7 mouse cellular contexts compared by ENCODE assay signal in genomic region chr7:16364319-16364718, GRCm38 (mm10). TPM values are rescaled to one million over a fixed set of nuclear protein-coding genes. Genes with fewer than 3 reads are reported as not detected.
DNase-seq lines count a peak whose midpoint lies in the region; ATAC-seq and TF ChIP-seq lines count a peak whose summit lies in the region.

No protein-coding gene starts in this region.

- H3K4me1 ChIP-seq in liver, adult 2 months (ENCODE audit: control insufficient read depth, insufficient read depth, low read length), result peaks cover 15% of the 10 kb centered on the region; the same call in 1 of the 2 replicates
- peaks cover 13% of the 10 kb centered on the region; the same call in 1 of the 2 replicates for H3K4me1 ChIP-seq in stomach, embryonic 16.5 days (ENCODE audit: control insufficient read depth, insufficient read depth, low read length)
- H3K4me1 ChIP-seq in midbrain, embryonic 10.5 days, result peaks cover 29% of the 10 kb centered on the region

- H3K9me3 ChIP-seq in stomach, embryonic 16.5 days (replicated peaks; ENCODE audit: control insufficient read depth, low read length), result no peaks in the 10 kb centered on the region
- H3K9me3 ChIP-seq in midbrain, embryonic 10.5 days (replicated peaks), result no peaks in the 10 kb centered on the region

- H3K9ac ChIP-seq in liver, adult 2 months (ENCODE audit: low read depth, low read length), result no peak overlapping the region
- no peak overlapping the region for H3K9ac ChIP-seq in stomach, embryonic 16.5 days (ENCODE audit: low read length)

- H3K79me2 ChIP-seq in liver, adult 2 months (ENCODE audit: control insufficient read depth, insufficient read depth, low read length), result no peaks in the 10 kb centered on the region

- TF ChIP-seq CTCF in liver, adult 2 months (IDR thresholded peaks at IDR 0.05; ENCODE audit: low read depth, low read length), result no peak

- H3K36me3 ChIP-seq in liver, adult 2 months (ENCODE audit: control insufficient read depth, insufficient read depth, low read length), result peaks cover 4% of the 10 kb centered on the region; the same call in 1 of the 2 replicates
- H3K36me3 ChIP-seq in stomach, embryonic 16.5 days (ENCODE audit: control insufficient read depth, insufficient read depth, low read length), result peaks cover 5% of the 10 kb centered on the region
- H3K36me3 ChIP-seq in midbrain, embryonic 10.5 days, result peaks cover 100% of the 10 kb centered on the region

- ATAC-seq in inflammation-experienced regulatory T-cells, adult 6 months, result peak; percentile 88
- no peak for ATAC-seq in stomach, embryonic 16.5 days (ENCODE audit: insufficient read depth, low FRiP score)

- H3K27ac ChIP-seq in liver, adult 2 months (replicated peaks; ENCODE audit: insufficient read depth, low read depth, low read length), result peak overlapping the region; percentile 53
- H3K27ac ChIP-seq in stomach, embryonic 16.5 days (ENCODE audit: low read length), result peak overlapping the region; percentile 84
- no peak overlapping the region for H3K27ac ChIP-seq in midbrain, embryonic 10.5 days (replicated peaks)

- peak; percentile 78 for DNase-seq in liver, adult 2 months (ENCODE audit: extremely low read depth, low read depth, low spot score)
- DNase-seq in liver, result no peak
- peak; percentile 80 for DNase-seq in T-cell, adult 2 months (ENCODE audit: low spot score)
- DNase-seq in left cerebral cortex, postnatal 10 days (ENCODE audit: extremely low spot score in 1 of 2, low spot score in 2 of 2), result no peak
- DNase-seq in midbrain, embryonic 10.5 days (ENCODE audit: low spot score), result no peak

- intact Hi-C loops in left cerebral cortex, postnatal 10 days (cut with DNase I), result no loop called here

- H3K4me3 ChIP-seq in liver, adult 2 months (ENCODE audit: insufficient read depth, low read depth, low read length), result no peak overlapping the region
- no peak overlapping the region for H3K4me3 ChIP-seq in stomach, embryonic 16.5 days (replicated peaks; ENCODE audit: low read length)
- H3K4me3 ChIP-seq in midbrain, embryonic 10.5 days, result no peak overlapping the region

- H3K27me3 ChIP-seq in liver, adult 2 months (ENCODE audit: control insufficient read depth, insufficient read depth, low read length), result no peaks in the 10 kb centered on the region
- H3K27me3 ChIP-seq in stomach, embryonic 16.5 days (ENCODE audit: control insufficient read depth, insufficient read depth, low read length), result no peaks in the 10 kb centered on the region
- H3K27me3 ChIP-seq in midbrain, embryonic 10.5 days (ENCODE audit: low read depth, poor library complexity, severe bottlenecking), result peaks cover 52% of the 10 kb centered on the region

- 24% methylated on average over 1 of the region's 1 CpGs for WGBS in liver, adult 2 months
- 47% methylated on average over 1 of the region's 1 CpGs for WGBS in stomach, embryonic 16.5 days
- WGBS in midbrain, embryonic 10.5 days, result 98% methylated on average over 1 of the region's 1 CpGs

- no peak overlapping the region for H3K4me2 ChIP-seq in stomach, embryonic 16.5 days (ENCODE audit: low read depth, low read length)

- TF ChIP-seq POLR2A in liver, adult 2 months (IDR thresholded peaks at IDR 0.05; ENCODE audit: extremely low read depth, insufficient read depth, low read length), result no peak

RNA-seq across cellular contexts. Expression of gene Sae1, which starts 23.3 kb away (rescaled TPM):
- 15.8 and 16.1 TPM in 2 replicates for total RNA-seq in liver, adult 2 months (2014; rRNA removed)
- polyA plus RNA-seq in liver, adult 2 months (2012; rRNA removed), result 11.5 and 25.8 TPM in 2 replicates
- 100 to 1,000 TPM in 1 of 3 experiments, 10 to 100 TPM in 2; 72.6 to 121 (median 77.7) TPM for polyA plus RNA-seq in inflammation-experienced regulatory T-cells, adult 6 months (2017; shearing (Covaris generic))
- polyA plus RNA-seq in stomach, embryonic 16.5 days (2015; fragmentation: Nextera tagmentation; extraction: Ambion mirVana), result 256 and 262 TPM in 2 replicates
- 100 to 1,000 TPM; 114 to 118 TPM for total RNA-seq in left cerebral cortex, postnatal 10 days (2021)
- 447 and 477 TPM in 2 replicates for polyA plus RNA-seq in midbrain, embryonic 10.5 days (2016; fragmentation: Nextera tagmentation; extraction: Ambion mirVana)

RNA-seq across cellular contexts. Expression of gene Zc3h4, which starts 36.4 kb away (rescaled TPM):
- 5.2 and 7.5 TPM in 2 replicates for total RNA-seq in liver, adult 2 months (2014; rRNA removed)
- polyA plus RNA-seq in liver, adult 2 months (2012; rRNA removed), result 11.1 and 14.3 TPM in 2 replicates
- 10 to 100 TPM; 13.1 to 20.1 (median 17.3) TPM for polyA plus RNA-seq in inflammation-experienced regulatory T-cells, adult 6 months (2017; shearing (Covaris generic))
- polyA plus RNA-seq in stomach, embryonic 16.5 days (2015; fragmentation: Nextera tagmentation; extraction: Ambion mirVana), result 9.7 and 10.4 TPM in 2 replicates
- total RNA-seq in left cerebral cortex, postnatal 10 days (2021), result 10 to 100 TPM; 54.3 to 57.2 TPM
- 16.9 and 17.6 TPM in 2 replicates for polyA plus RNA-seq in midbrain, embryonic 10.5 days (2016; fragmentation: Nextera tagmentation; extraction: Ambion mirVana)

RNA-seq across cellular contexts. Expression of gene Bbc3, which starts 56.1 kb away (rescaled TPM):
- 6.0 and 7.2 TPM in 2 replicates for total RNA-seq in liver, adult 2 months (2014; rRNA removed)
- polyA plus RNA-seq in liver, adult 2 months (2012; rRNA removed), result 15.2 and 27.9 TPM in 2 replicates
- 1 to 10 TPM in 2 of 3 experiments, under 1 TPM in 1; 0.42 to 1.5 (median 1.2) TPM for polyA plus RNA-seq in inflammation-experienced regulatory T-cells, adult 6 months (2017; shearing (Covaris generic))
- polyA plus RNA-seq in stomach, embryonic 16.5 days (2015; fragmentation: Nextera tagmentation; extraction: Ambion mirVana), result 3.7 and 4.1 TPM in 2 replicates
- total RNA-seq in left cerebral cortex, postnatal 10 days (2021), result 10 to 100 TPM; 30.1 to 34.6 TPM
- polyA plus RNA-seq in midbrain, embryonic 10.5 days (2016; fragmentation: Nextera tagmentation; extraction: Ambion mirVana), result 14.4 and 17.1 TPM in 2 replicates

Comparison
In these comparisons a context has a peak if more than half of its experiments do, and no peak if none do; other contexts are left out.
1. DNase-seq: peak in liver, adult 2 months (single experiment) and T-cell, adult 2 months (single experiment); none in liver (single experiment), left cerebral cortex, postnatal 10 days (0 of 2) and midbrain, embryonic 10.5 days (single experiment).